Mouse (Mus musculus) heart, embryonic 15.5 days (tissue): Measurements from ENCODE around the gene Olfr846. TPM values are rescaled to one million over a fixed set of nuclear protein-coding genes. Genes with fewer than 3 reads are reported as not detected.

Source experiments
- ATAC-seq: fragments of 200-750 bp; cut with Nextera tagmentation; replicated peaks from 2 replicates; pipeline ENCODE4 v1.8.0; 2017; ENCODE audit warnings: low read depth, moderate TSS enrichment; ENCODE audit not compliant: insufficient number of reproducible peaks, insufficient read depth, low FRiP score
- H3K27ac ChIP-seq: fragments of 300-500 bp; sonication (generic); 2 replicates; pipeline ENCODE4 v1.5.1; 2015; ENCODE audit warnings: mild to moderate bottlenecking, inconsistent platforms
- H3K27me3 ChIP-seq: fragments of 300-500 bp; sonication (generic); 2 replicates; pipeline ENCODE4 v1.6.1; 2015; ENCODE audit warnings: inconsistent platforms
- H3K36me3 ChIP-seq: fragments of 300-500 bp; sonication (generic); 2 replicates; pipeline ENCODE4 v1.6.1; 2015; ENCODE audit warnings: mild to moderate bottlenecking, inconsistent platforms
- H3K4me1 ChIP-seq: fragments of 300-500 bp; sonication (generic); replicated peaks from 2 replicates; pipeline ENCODE4 v1.6.1; 2015; ENCODE audit warnings: inconsistent platforms
- H3K4me2 ChIP-seq: fragments of 300-500 bp; sonication (generic); 2 replicates; pipeline ENCODE4 v1.6.1; 2015; ENCODE audit warnings: inconsistent platforms, mild to moderate bottlenecking, moderate library complexity
- H3K4me3 ChIP-seq: fragments of 300-500 bp; sonication (generic); 2 replicates; pipeline ENCODE4 v1.5.1; 2015; ENCODE audit warnings: mild to moderate bottlenecking, inconsistent platforms
- H3K9ac ChIP-seq: fragments of 300-500 bp; sonication (generic); 2 replicates; pipeline ENCODE4 v1.6.1; 2015; ENCODE audit warnings: mild to moderate bottlenecking, inconsistent platforms
- H3K9me3 ChIP-seq: fragments of 300-500 bp; sonication (generic); replicated peaks from 2 replicates; pipeline ENCODE4 v1.6.1; 2016; ENCODE audit warnings: inconsistent platforms
- WGBS: fragments of 180-500 bp; shearing (Covaris S2); methylation state at CpG from one replicate; pipeline ENCODE4 v1.1.7; 2015; ENCODE audit warnings: mixed read lengths; 5-methylcytosine and 5-hydroxymethylcytosine counted together
- polyA plus RNA-seq: library from polyadenylated mRNA; unstranded; fragments of >200 nt; fragmentation: Nextera tagmentation; extraction: Ambion mirVana; gene quantifications from 2 replicates; pipeline ENCODE4 v1.2.1, GENCODE M21; 2015

Olfr846 gene
- polyA plus RNA-seq = not detected in 2 replicates

DNA sequence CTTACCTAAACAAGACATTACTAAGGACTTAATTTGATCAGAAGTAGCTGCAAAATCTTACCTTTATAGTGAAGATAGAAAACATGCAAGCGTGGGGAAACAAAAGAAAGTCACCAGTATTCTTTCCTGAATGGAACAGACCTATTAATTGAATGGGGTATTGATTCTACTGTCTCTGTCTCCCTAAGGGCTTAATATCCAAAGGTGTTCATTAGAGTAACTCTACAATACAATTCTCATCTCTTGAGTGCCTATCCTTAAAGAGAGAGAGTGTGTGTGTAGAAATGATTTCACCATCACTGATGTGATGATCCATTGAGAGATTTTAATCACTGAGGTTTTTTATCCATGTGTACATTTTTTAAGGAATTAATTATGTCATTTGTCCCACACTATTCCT lies at the start of gene Olfr846:
Olfr846 (minus strand) TSS at position 101 of the 400 bp plus-strand sequence.
- Histone ChIP-seq H3K4me3 (no peak within 1 kb of the TSS), H3K9ac (no peak within 1 kb of the TSS), H3K27ac (no peak within 1 kb of the TSS), H3K4me1 (no peaks in the 10 kb centered on the region), H3K36me3 (no peaks in the 10 kb centered on the region), H3K4me2 (no peak within 1 kb of the TSS), H3K27me3 (no peaks in the 10 kb centered on the region), H3K9me3 (no peaks in the 10 kb centered on the region)
- 46% methylated on average over 1 of the region's 1 CpGs for WGBS
- no peak for ATAC-seq

DNA sequence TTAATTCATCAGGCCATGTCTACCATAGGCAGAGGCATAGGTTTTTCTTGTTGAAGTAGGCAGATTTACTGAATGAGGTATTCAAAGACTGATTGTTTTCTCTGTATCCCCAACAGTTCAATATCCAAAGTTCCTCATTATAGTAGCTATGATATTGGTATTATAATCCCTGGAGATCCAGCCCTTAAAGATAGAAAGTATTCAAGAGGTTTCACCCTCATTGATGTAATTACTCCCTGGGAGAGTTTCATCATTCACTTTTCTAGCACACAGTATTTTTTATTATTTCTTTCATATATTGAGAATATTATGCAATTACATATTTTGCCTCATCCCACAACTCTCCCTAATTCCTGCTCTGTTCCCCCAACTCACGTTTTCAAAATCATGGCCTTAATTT lies 14.8 kb upstream of the Olfr846 start, which contains the start of gene Olfr847:
Olfr847 (minus strand) TSS at position 101 of the 400 bp plus-strand sequence.
- no peak for ATAC-seq
- 56% methylated on average over 1 of the region's 1 CpGs for WGBS
- Histone ChIP-seq H3K9ac (no peak within 1 kb of the TSS), H3K36me3 (no peaks in the 10 kb centered on the region), H3K4me1 (no peaks in the 10 kb centered on the region), H3K4me3 (no peak within 1 kb of the TSS), H3K27me3 (no peaks in the 10 kb centered on the region), H3K27ac (no peak within 1 kb of the TSS), H3K9me3 (peaks cover 3% of the 10 kb centered on the region; the same call in 1 of the 2 replicates), H3K4me2 (no peak within 1 kb of the TSS)

DNA sequence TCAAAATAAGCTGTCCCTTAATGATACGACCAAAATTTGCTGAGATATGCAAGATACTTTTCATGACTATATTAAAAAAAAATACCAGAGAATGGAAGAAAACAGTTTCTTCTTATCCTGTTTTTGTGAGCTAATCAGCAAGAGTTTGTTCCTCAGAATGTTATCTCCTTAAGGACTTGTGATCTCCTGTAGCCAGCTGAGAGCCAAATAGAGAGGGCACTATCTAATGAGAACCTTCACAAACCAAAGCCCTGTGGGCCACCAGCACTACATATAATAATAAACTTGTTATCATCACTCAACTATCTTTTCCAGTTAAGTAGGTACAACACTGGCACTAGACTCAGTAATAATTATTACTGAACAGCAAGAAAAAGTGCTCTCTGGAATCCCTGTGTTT lies 27.6 kb downstream of the Olfr846 start, which contains the start of gene Olfr845:
Olfr845 (plus strand) TSS at position 301 of the 400 bp plus-strand sequence.
- no peak for ATAC-seq
- Histone ChIP-seq H3K9me3 (no peaks in the 10 kb centered on the region), H3K9ac (no peak within 1 kb of the TSS), H3K27me3 (no peaks in the 10 kb centered on the region), H3K4me2 (no peak within 1 kb of the TSS), H3K27ac (no peak within 1 kb of the TSS), H3K36me3 (no peaks in the 10 kb centered on the region), H3K4me1 (no peaks in the 10 kb centered on the region), H3K4me3 (no peak within 1 kb of the TSS)
- 45% methylated on average over 1 of the region's 1 CpGs for WGBS

DNA sequence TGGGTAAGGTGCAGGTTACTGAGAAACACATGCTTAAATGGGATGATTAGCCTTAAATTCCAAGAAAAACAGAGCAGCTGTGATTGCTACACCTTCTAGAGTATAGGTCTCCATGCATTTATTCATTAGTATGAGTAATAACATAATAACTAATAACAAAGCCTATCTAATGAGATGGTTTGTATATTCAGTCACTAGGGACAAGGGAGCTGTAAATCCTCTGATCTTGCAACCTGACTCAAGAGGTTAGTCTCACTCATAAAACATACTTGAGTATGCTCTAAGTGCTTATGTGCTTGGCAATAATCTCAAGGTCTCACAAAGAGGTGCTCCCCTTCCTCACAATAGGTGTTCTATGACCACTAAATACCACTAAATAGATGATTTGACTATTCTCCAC lies 47.8 kb downstream of the Olfr846 start, which contains the start of gene Olfr844:
Olfr844 (plus strand) TSS at position 301 of the 400 bp plus-strand sequence.
- Histone ChIP-seq H3K9me3 (no peaks in the 10 kb centered on the region; the same call in 1 of the 2 replicates), H3K9ac (no peak within 1 kb of the TSS), H3K4me2 (no peak within 1 kb of the TSS), H3K27ac (no peak within 1 kb of the TSS), H3K27me3 (no peaks in the 10 kb centered on the region), H3K36me3 (no peaks in the 10 kb centered on the region), H3K4me3 (no peak within 1 kb of the TSS), H3K4me1 (no peaks in the 10 kb centered on the region)
- ATAC-seq = no peak

Other genes starting within 250 kb of the Olfr846 start
- not detected in 2 replicates for gene Olfr836, start 243.6 kb downstream of the Olfr846 start, polyA plus RNA-seq
- not detected in 2 replicates for gene Olfr837, start 227.7 kb downstream of the Olfr846 start, polyA plus RNA-seq
- gene Olfr839-ps1, start 186.7 kb downstream of the Olfr846 start, polyA plus RNA-seq = not detected in 2 replicates
- not detected in 2 replicates for gene Olfr843, start 112.0 kb downstream of the Olfr846 start, polyA plus RNA-seq
- gene Olfr844, start 47.7 kb downstream of the Olfr846 start, polyA plus RNA-seq = not detected in 2 replicates
- not detected in 2 replicates for gene Olfr845, start 27.5 kb downstream of the Olfr846 start, polyA plus RNA-seq
- not detected in 2 replicates for gene Olfr847, start 14.7 kb upstream of the Olfr846 start, polyA plus RNA-seq
- gene Olfr849, start 76.3 kb upstream of the Olfr846 start, polyA plus RNA-seq = not detected in 2 replicates
- gene Olfr850, start 114.2 kb upstream of the Olfr846 start, polyA plus RNA-seq = not detected in 2 replicates
- gene Olfr851, start 129.3 kb upstream of the Olfr846 start, polyA plus RNA-seq = not detected in 2 replicates
- gene Olfr853, start 177.1 kb upstream of the Olfr846 start, polyA plus RNA-seq = not detected in 2 replicates
- gene Olfr854, start 203.4 kb upstream of the Olfr846 start, polyA plus RNA-seq = not detected in 2 replicates
- gene Olfr855, start 218.6 kb upstream of the Olfr846 start, polyA plus RNA-seq = not detected in 2 replicates